Mouse (Mus musculus) spleen, adult 18-20 months (tissue): Measurements from ENCODE around the gene Rsrp1.

ENCODE experiments used
- DNase-seq, 2 experiments: peaks; one replicate each; pipeline ENCODE4 v3.0.0; 2022; ENCODE audit warnings: mixed read lengths in 2 of 2

The Rsrp1 gene

DNA sequence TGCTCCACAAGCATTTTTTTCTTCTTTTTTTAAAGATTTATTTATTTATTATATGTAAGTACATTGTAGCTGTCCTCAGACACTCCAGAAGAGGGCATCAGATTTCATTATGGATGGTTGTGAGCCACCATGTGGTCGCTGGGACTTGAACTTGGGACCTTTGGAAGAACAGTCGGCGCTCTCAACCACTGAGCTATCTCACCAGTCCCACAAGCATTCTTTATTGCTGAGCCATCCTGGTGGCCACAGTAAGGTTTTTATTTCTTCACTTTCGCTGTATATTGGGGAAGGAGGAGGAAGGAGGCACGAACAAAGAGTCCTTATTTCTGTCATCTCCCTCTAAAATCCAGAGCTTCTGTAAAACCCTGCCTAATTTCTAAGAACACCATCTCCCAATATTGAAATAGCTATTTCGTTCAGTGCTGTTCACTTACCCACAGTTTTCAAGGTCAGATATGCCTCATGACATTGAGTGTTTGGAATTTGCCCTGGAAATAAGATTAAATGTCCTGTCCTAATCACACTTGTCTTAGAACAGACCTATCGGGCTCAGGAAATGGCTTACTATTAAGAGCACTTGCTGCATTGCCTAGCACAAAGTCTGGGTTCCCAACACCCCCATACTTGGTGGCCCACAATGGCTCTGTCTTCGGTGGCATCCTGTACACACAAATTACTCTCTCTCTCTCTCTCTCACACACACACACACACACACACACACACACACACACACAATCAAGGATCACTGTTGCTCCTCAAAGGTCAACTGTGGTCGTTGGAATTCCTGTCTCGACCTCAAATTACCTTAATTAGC, 1.1 kb upstream of the Rsrp1 start:
- DNase-seq: no peak

DNA sequence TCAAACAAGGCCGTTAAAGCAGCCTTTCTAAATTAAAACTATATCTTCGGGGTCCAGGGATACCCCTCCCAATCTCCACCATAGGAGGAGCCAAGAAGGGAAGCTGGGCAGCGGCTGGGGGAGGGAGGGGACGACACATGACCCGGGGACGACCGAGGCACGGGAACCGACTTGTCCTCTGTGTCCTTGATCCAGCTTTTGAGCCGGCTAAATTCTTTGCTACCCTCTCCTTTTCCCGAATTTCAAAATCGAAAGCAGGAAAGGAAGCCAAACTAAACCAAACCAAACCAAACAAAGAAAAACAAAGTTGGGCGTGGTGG, 507 bp upstream of the Rsrp1 start:
- DNase-seq: peak; percentile 60 to 64

- DNase-seq: peak; percentile 43 to 49
These were observed 788 bp downstream of the Rsrp1 start for GRCm38 (mm10) chr4:134924019-134924741.

DNA sequence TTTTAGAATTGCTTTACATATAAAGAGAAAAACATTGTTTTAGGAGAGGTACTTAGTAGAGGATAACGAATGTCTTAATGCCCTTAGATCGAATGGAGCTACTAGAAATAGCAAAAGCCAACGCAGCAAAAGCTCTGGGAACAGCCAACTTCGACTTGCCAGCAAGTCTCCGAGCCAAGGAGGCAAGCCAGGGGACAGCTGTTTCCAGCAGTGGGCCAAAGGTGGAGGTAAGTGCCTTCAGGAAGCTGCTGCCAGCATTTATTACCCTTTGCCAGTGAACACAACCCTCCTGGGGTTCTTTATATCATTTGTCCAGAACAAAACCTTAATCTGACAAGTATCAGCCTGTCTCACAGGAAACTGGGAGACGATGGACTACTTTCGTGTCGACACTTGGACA, 1.8 kb downstream of the Rsrp1 start:
- no peak for DNase-seq

- no peak for DNase-seq
These were observed 4.5 kb downstream of the Rsrp1 start for GRCm38 (mm10) chr4:134927815-134928463.

GRCm38 (mm10) chr4:134928464-134928836, 5.1 kb downstream of the Rsrp1 start:
- DNase-seq: no peak

GRCm38 (mm10) chr4:134929536-134929935, 6.1 kb downstream of the Rsrp1 start:
- DNase-seq: peak in 1 of 2 experiments; percentile 28

DNA sequence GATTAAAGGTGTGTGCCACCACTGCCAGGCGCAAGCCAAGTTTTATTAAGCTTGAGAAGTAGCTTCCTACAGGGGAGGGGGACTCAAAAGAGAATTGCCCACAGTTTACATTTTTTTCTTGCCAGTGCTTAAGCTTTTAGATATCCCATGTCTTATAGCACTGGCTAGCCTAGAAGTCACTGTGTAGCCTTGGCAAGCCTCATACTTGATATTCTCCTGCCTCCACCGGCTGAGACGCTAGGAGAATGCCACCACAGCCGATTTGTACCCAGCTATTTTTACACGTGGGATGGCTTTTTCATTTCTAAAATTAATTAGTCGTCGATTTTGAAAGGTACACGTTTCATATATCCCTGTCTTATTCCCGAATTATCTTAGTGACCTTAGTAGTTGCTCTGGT, 6.8 kb downstream of the Rsrp1 start:
- DNase-seq: no peak

GRCm38 (mm10) chr4:134930684-134931481, 7.5 kb downstream of the Rsrp1 start, which contains the start of gene Syf2:
Syf2 (plus strand) TSS chr4:134930898.
- peak; percentile 81 to 87 for DNase-seq

DNA sequence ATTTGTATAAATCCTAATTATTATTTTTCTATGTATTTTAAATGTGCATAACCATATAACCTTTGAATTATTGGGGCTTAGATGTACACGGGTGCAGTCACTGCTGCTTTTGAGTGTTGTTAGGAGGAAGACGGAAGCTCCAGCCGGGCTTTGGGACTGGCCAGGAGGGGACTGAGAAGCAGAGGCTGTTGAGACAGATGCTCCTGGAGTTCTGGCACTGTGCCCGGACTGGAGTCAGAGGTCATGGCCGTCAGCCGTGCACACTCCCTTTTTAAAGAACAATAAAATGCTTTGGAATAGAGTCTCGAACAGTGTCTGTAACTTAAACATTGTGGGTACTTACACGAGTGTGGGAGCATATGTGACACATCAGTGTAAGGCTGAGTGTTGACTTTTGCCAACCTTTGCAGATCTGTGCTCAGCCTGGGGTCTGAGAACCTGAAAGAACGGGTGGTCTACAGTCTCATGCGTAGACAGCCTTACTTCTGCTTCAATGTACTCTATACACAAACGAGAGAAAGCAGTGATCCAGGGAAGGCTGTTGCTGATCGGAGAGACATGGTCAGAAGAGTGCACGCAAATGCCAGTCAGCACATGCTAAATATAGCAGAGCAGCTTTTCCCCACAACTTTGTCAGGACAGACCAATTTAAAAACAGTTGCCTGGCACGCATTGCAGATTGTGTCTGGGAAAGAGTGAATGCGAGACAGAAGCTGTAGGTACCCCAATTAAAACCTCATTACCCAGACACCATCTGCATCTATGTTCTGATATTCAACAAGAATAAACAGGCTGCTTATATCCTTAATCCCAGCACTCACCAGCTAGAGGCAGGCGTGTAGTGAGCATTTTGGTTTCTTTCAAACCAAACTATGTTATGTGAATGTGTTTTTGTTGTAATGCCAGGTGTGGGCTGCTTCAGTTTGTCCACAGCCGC, 14.1 kb downstream of the Rsrp1 start:
- no peak for DNase-seq

DNA sequence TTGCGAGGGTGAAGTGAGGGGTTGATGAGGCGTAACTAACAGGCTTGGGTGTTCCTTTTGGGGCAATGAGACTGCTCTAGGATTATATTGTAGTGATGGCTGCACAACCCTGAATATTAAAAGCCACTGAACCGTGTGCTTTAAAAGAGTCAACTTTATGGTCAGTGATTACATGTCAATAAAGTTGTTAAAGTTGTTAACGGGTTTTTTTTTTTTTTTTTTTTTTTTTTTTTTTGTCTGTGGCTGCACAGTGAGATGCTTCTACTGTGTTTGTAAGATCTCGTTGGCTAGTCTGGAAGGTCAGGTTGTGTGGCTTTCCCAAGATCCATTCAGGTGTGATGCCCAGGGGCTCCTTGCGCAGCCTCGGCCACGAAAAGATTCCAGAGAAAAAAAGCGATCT, 16.5 kb downstream of the Rsrp1 start:
- no peak for DNase-seq

DNA sequence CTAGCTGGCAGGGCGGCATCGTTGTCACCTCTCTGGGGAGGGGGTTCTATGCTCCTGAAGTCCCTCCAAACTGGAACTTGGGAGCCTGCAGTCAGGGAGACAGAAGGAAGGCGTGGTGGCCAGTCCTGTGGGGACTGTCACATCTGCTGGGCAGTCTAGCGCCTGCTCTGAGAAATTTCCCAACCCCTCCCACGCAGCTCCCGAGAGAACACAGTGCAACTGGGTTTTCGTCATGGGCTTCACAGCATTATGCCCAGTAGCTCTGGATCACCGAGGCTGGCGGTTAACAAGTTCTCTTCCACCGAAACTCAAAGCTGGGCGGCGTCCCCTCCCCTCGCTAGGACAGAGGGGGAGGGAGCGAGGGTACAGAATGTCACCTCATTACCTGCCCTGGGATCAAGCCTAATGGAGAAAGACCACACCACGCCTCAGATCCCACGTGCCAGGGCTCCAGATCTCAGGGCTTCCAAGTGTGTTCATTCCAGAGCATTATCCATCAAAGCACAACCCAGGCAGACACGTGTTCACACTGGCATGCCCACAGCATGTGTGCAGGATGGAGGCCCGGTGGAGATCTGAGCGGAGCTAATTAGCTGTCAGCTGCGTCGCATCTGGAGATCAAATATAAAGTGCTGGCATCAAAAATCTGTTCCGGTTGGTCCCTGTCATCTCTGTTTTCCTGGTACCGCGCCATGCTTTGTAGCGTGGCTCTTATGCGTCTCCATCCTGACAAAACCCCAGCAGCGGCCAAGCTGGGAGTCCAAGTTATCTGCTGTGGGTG, 20.6 kb downstream of the Rsrp1 start:
- no peak for DNase-seq

DNA sequence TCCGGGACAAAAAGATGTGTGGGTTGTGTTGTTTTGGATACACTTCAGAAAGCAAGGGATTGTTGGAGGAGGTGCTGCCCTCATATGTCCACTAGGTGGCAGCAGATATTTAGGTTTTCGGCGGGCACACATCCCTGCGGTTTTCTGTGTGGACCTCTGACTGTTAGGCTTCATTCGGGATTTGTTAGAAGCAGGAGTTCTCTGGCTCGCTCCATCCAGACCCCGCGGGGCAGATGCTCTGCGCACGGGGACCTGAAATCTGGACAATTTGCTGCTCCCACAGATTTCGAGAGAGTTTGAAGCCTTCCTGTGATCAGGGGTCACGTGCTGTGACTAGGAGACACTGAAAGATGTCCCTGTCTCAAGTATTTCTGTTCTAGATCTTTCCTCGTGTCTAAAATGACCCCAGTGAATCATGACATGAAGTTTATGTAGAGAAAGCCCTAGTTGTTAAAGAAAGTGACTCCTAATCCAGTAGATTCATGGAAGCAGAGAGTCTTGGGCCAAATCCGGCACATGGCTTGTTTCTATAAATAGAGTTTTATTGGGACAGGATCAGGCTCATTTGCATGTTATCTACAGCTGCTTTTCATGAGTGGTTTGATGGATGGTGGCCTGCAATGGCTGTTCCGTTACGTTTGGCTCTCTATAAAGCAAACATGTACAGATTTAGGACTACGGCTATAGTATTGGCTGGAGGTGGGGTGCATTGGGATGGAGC, 22.8 kb downstream of the Rsrp1 start:
- DNase-seq: peak; percentile 30 to 63

- no peak for DNase-seq
These were observed 27.2 kb downstream of the Rsrp1 start for GRCm38 (mm10) chr4:134950518-134951091.

GRCm38 (mm10) chr4:134954461-134954860, 31.1 kb downstream of the Rsrp1 start:
- no peak for DNase-seq

- DNase-seq: no peak
These were observed 31.8 kb downstream of the Rsrp1 start for GRCm38 (mm10) chr4:134955196-134955595.

GRCm38 (mm10) chr4:134955845-134956244, 32.5 kb downstream of the Rsrp1 start:
- DNase-seq: no peak

DNA sequence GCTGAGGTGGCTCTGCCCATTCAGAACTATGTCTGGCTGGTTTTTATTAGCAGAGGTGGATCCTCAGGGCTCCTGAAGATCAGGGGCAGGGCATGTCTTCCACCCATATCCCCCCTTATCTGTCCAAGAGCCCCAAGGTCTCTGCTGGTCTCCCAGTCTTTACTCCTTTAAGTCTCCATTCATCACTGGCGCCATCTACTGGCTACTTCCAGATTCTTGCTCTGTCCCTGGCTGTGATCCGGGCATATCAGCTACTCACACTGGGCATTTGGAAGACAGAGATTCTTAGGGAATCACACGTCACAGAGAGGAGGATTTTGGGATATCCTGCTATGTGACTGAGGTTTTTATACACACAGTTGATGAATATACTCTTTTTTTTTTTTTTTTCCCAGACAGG, 32.9 kb downstream of the Rsrp1 start:
- DNase-seq: peak in 1 of 2 experiments; percentile 66

DNA sequence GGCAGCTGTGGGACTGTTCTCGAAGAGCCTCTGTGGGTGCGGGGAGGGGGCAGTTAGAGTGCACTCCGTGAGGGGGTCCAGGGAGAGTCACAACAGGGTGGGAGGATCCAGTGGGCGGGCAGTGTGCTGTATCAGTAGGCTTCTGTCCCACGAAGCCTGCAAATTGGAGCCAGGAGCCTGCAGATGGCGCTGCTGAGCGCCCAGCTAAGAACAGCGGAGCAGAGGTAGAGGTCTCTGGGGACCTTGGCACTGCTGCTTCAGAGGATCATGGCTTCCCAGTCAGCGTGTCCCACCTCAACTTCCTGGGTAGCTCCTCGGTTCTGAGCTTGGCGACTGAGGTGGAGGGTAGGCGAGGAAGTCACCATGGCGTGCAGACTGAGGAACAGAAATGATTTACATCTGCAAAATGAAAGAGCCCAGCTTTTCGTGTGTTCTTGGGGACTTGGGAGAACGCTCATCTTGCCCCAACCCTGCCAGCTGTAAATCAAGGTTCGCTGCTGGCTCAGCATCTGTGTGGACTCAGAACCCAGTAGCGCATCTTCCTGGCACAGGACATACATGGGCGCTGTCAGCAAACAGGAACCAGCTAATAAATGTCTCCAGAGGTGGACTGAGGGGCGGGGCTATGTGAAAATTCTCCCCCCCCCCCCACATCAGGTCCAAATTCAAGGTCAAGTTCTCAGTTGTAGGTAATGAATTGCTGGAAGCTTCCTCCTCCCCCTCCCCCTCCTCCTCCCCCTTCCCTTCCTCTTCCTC, 39.8 kb downstream of the Rsrp1 start:
- DNase-seq: peak in 1 of 2 experiments; percentile 27
